Mouse (Mus musculus) adrenal gland, adult 8-10 months (tissue): ENCODE measurements around the gene Adamtsl1. TPM values are rescaled to one million over a fixed set of nuclear protein-coding genes. Genes with fewer than 3 reads are reported as not detected.

Experiments used
- DNase-seq: peaks from one replicate; pipeline ENCODE4 v3.0.0; 2022
- total RNA-seq, 4 experiments: library from RNA; stranded (reverse); gene quantifications; 2 replicates each; pipeline ENCODE4 v1.2.4; 2022

The Adamtsl1 gene
- total RNA-seq, 4 experiments from 2014 or later = 9.9 to 30.7 (median 21.9) TPM

DNA sequence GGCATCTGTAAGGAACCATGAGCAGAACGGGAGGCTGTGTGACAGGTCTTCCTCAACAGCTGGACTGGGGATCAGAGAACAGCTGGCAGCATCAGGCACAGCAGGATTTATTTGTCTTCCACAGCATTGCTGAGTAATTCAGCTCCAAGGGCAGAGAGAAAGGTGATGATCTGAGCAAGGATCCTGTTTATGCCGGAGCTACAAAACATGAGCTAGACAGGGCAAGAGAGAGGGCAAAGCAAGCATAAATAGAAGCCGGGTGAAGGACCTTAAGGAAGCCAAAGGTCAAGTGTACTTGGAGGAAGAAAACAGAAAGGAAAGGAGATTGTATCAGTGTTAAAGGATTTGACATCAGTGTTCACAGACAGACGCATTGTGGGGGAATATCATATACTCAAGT lies 158.3 kb downstream of the Adamtsl1 start:
- no peak for DNase-seq

- no peak for DNase-seq
Measured at GRCm38 (mm10) chr4:85677621-85678020, 163.6 kb downstream of the Adamtsl1 start.

- DNase-seq = no peak
Measured at GRCm38 (mm10) chr4:85686160-85686559, 172.2 kb downstream of the Adamtsl1 start.

DNA sequence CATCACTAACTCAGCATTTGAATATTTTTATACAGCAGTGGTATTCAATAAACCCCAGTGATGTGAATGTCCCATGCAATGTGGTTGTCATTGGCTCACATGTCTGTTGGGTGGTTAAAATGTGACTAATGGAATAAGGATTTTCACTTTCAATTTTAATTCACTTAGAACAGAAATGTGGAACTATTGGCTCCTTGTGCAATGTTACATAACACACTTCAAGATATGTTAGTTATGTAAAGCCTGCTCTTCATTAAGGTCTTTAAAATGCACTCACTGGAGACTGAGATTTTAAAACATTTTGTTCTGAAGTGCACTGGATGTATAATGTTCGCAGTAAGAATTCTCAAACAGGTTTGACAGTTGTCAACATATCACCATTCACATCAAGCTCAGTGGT lies 181.3 kb downstream of the Adamtsl1 start:
- DNase-seq = no peak

GRCm38 (mm10) chr4:85707352-85708057 lies 193.5 kb downstream of the Adamtsl1 start:
- DNase-seq = no peak

DNA sequence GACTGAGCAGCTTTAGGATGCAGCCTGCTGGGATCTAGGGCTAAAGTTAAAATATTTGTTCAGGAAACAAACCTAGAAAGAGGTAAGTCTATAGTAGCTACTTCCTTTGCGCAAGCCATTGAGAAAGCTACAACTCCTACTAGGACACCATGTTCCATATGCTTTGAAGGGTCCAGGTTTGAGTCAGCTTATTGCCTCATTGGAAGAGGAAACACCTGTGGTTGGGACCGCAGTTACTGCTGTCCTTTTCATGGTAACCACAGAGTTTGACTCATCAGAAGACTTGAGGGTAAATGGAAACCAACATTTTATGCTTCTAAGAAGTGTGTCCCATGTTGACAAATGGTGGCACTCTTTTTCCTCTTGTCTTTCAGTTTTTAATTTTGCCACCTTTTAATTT lies 195.7 kb downstream of the Adamtsl1 start:
- DNase-seq = no peak

GRCm38 (mm10) chr4:85724999-85725398 lies 211.0 kb downstream of the Adamtsl1 start:
- DNase-seq = no peak

GRCm38 (mm10) chr4:85727731-85728130 lies 213.8 kb downstream of the Adamtsl1 start:
- no peak for DNase-seq

DNA sequence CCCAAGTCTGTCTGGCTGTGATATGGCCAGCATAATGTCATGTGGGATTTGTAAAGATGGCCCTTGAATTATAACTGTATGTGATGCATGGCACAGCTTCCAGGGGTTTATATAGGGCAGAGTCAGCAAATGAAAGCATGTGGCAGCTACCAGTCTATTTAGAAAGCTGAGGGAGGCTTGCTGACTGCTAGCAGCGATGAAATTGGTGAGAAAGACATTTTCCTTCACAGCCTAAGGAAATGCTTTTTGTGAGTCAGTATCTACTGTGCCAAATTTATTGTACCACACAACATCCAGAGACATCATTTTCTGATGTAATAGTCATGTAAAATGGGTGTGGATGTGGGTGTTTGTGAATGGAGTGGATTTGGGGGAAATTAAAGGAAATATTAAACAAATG lies 214.4 kb downstream of the Adamtsl1 start:
- no peak for DNase-seq

DNA sequence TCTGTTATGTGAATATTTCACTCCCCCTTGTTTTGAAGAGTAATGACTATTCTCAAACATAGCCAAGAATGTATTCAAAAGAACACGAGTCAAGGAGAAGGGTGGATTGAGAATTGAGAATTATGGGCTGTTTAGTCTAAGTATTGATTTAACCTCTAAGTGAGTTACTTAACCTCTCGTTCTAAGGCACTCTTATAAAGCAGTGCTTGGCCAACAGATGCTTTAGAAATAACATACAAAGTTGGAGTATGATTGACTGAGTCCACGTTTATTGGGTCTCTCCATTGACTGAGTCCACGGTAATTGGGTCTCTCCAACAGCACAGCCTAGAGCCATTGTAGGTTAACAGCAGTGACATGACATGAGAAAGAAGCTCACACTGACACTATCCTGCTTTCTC lies 226.5 kb downstream of the Adamtsl1 start:
- DNase-seq = no peak

DNA sequence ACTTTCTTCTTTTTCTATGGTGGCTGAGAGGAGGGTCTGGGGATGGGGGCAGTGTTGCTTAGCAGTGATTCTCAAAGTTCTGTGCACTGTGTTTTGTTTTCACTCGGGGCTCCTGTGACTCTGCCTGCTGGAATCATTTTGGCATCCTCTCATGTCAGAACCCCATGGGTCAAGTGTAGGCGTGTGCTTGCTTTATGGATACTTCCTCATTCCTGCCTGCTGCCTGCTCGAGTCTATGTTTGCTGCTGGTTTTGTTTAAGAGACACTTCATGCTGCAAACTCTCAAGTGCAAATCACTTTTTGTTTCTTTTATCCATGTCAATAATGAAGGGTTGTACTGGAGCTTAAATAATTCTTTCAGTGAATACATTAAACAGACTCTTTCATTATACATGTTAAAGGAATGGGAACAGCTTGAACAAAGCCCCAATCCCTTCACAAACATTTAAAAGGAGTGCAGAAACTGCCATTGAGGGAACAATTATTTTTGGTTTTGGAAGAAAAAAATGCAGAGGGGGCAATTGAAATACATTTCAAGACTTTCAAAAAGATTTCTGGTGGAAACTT lies 227.9 kb downstream of the Adamtsl1 start:
- no peak for DNase-seq

DNA sequence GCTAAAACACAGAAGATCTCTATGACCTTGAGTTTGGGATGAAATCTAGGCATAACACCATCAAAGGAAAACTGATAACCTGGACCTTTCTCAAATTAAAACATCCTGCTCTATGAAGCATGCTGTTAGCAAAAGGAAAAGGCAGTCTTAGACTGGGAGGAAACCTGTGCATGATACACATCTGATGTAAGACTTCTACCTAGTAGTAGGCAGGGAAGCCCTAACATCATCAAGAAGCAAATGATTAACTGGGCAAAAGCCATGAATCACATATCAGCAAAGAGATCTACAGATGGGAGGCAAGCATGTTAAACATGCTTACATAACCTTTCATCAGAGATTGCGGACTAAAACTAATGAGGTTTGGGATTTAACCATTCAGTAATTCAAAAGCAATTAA lies 229.5 kb downstream of the Adamtsl1 start:
- no peak for DNase-seq

DNA sequence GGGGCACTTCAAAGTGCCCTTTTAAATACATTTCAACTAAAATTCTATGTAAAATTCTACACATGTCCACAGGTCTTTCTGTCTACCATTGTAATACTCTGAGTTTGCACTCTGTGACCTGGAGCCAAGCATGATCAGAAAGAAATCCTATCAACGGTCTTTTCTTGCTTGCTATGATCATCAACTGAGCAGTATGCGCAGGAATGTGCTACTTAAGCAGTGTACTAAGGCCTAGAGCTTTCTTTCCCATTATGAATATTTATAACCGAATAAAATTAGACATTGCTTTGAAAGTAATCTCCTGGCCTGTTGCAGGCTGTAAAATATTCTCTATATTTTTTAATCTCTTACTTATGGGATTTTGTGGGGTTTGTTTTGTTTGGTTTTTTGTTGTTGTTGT lies 248.7 kb downstream of the Adamtsl1 start:
- no peak for DNase-seq

DNA sequence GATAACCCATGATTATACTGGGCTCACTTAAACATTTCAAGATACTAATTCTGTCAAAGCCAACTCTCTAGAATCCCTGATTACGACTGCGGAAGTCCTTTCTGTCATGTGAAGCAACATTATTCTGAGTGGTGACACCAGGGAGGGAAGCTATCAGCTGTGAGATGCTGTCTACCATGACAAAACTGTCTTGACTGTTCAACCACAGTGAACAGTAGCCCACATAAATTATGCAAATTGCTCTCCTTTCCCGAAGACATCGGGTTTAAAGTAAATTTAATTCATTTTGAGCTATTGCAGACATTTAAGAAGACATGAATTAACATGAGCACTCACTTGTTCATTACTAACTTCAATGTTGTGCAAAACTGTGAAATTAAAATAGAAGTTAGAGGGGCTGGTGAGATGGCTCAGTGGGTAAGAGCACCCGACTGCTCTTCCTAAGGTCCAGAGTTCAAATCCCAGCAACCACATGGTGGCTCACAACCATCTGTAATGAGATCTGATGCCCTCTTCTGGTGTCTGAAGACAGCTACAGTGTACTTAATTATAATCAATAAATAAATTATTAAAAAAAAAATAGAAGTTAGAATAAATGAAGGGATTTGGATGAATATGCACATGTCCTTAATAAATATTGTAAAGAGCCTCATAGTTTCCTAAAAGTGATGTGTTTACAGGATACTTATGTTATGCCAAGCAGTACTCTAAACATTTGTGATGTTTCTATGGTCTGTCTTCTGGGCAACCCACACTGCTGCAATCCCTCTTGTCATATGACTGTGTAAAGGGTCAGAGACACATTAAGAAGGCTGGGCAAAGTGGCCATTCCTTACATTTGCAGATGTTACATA lies 249.4 kb downstream of the Adamtsl1 start:
- DNase-seq = no peak

GRCm38 (mm10) chr4:85764015-85764450 lies 250.1 kb downstream of the Adamtsl1 start:
- DNase-seq = no peak

DNA sequence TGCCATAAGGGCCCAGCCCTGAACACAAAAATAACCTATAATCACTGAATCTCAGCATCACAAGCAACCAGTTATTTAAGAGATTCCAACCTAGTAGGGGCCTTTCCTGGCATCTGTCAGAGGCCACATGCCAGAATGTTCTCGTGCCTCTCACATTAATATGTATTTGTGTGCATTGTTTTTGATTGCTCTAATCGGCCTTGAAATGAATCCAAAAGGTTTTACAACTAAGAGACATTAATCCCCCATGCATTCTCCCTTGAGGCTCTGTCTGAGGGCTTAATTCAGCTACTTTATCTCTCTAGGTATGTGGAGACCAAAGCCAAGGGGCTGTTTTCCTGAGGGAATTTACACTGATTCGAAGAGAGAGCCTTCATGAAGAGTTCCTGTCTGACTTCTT lies 250.5 kb downstream of the Adamtsl1 start:
- no peak for DNase-seq

GRCm38 (mm10) chr4:85767666-85768065 lies 253.7 kb downstream of the Adamtsl1 start:
- DNase-seq = no peak

DNA sequence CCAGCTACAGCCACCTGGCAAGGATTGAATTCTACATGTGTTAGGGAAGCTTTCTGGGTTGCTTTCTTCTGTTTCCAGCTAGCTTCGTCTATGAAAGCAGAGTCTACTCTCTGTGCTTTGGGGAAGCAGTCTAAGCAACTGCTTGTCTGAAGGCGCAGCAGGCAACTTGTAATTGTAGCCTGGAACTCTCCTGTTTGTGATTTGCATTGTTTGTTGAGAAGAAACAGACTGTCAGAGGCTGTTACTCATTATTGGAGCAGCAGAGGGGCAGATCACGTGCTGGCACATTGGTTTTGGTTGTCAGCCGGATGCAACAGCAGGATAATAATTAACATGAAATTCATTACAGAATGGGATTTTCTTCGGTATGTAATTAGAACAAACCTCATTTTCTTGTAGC lies 254.1 kb downstream of the Adamtsl1 start:
- no peak for DNase-seq

DNA sequence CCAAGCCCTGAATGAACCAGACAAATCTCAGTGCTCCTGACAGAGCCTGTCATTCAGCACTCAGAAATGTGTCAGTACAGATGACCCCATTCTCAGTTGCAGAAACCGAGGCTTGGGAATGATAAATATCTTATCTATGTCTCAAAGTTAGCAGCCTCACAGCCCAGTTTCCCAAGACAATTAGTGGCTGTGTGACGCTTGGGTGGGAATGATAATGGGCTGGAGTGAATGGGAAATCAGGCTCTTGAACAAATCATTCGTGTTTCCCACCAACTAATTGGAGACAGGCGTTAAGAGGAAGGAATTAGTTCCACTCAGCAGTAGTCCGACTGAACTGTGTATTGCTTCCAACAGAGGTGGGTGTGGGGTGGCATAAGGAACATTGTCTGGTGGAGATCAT lies 268.5 kb downstream of the Adamtsl1 start:
- DNase-seq = no peak

DNA sequence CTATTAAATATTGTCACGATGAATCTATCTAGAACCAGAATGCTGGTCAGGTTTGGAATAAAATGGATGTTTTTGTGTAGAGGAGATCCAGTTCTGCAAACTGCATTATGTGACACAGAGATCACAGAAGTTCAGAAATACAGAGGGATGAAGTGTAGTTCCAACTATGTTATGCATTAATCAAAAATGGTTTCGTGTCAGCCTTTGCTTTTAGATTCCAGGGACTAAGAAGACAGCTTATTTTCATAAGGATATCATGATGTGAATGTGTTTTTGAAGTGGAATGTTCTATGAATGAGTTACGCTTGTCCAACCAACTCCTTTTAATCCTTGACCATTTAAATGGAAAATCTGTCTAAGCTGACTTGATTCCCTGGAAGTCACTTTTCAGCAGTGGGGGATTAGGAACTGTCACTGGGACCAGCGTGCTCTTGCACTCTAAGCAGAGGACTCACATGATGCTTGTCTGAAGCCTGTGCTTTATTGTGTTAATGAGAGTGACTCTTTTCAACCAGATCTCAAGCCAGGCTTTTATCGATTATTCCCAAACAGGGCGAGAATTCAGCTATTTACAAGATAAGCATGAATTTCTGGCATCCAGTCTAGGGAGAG lies 269.9 kb downstream of the Adamtsl1 start:
- DNase-seq = no peak

DNA sequence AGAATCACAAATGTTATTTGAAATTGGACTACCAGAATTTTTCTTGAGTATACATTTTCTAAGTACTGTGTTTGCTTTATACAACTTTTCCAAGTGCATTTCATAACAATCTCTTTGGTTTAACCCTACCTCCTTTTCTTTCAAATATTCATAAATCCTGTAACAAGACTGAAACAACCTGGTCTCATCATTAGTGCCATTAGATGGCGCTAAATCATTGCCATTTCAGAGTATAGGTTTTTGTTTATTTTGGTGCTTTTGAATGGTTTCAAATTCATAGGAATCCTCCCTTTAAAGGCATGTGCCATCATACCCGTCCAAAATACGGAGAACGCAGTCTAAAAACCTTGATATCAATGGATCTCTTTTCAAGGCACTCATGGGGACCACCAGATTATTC lies 270.5 kb downstream of the Adamtsl1 start:
- no peak for DNase-seq

GRCm38 (mm10) chr4:85790226-85790625 lies 276.3 kb downstream of the Adamtsl1 start:
- DNase-seq = no peak

DNA sequence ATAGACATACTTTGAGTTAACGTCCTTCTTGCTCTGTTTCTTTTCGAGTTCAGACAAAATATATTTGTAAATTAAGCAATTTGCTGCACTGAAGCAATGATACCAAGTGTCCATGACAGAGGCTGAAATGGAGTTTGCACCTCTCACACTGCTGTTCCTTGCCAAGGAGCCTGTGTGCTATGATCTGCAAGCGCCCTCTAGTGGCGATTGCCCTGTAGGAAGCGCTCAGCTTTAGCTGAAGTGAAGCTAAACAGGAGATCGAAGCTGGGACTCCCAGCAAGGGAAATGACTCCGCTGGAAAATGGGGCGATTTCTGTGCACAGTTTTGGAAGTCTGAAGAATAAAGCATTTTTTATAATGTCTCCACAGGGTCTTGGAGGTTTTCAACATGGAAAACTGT lies 287.8 kb downstream of the Adamtsl1 start:
- peak; percentile 33 for DNase-seq
